Mouse (Mus musculus) stomach, postnatal 0 days (tissue): ENCODE results near the gene 0610012G03Rik. TPM values are rescaled to one million over a fixed set of nuclear protein-coding genes. Genes with fewer than 3 reads are reported as not detected.
"Not testable (repeated sequence)": the region's sequence is repeated elsewhere in the genome, so short reads cannot be mapped to it uniquely, and the experiment has no call there.

Experiments
- ATAC-seq: fragments of 200-750 bp; cut with Nextera tagmentation; 2 replicates; pipeline ENCODE4 v1.8.0; 2017; ENCODE audit not compliant: low FRiP score, low TSS enrichment
- DNase-seq: peaks from one replicate; pipeline ENCODE4 v3.0.0-alpha.2; 2016; ENCODE audit warnings: low spot score
- H3K27ac ChIP-seq: fragments of 300-500 bp; sonication (generic); replicated peaks from 2 replicates; pipeline ENCODE4 v1.5.1; 2014; ENCODE audit warnings: mild to moderate bottlenecking, control low read depth
- H3K27me3 ChIP-seq: fragments of 300-500 bp; sonication (generic); 2 replicates; pipeline ENCODE4 v1.6.1; 2014; ENCODE audit warnings: low read length; ENCODE audit not compliant: control insufficient read depth, insufficient read depth
- H3K36me3 ChIP-seq: fragments of 300-500 bp; sonication (generic); 2 replicates; pipeline ENCODE4 v1.6.1; 2014; ENCODE audit warnings: low read length, mixed read lengths; ENCODE audit not compliant: control insufficient read depth, insufficient read depth
- H3K4me1 ChIP-seq: fragments of 300-500 bp; sonication (generic); replicated peaks from 2 replicates; pipeline ENCODE4 v1.6.1; 2014; ENCODE audit warnings: antibody characterized with exemption; ENCODE audit not compliant: control insufficient read depth, insufficient read depth
- H3K4me2 ChIP-seq: fragments of 300-500 bp; sonication (generic); replicated peaks from 2 replicates; pipeline ENCODE4 v1.6.1; 2014; ENCODE audit warnings: low read depth, mild to moderate bottlenecking, control low read depth, moderate library complexity
- H3K4me3 ChIP-seq: fragments of 300-500 bp; sonication (generic); 2 replicates; pipeline ENCODE4 v1.5.1; 2014; ENCODE audit warnings: low read depth, low read length, control low read depth
- H3K9ac ChIP-seq: fragments of 300-500 bp; sonication (generic); 2 replicates; pipeline ENCODE4 v1.6.1; 2014; ENCODE audit warnings: mild to moderate bottlenecking, low read length, control low read depth, mixed read lengths
- H3K9me3 ChIP-seq: fragments of 300-500 bp; sonication (generic); 2 replicates; pipeline ENCODE4 v1.6.1; 2016; ENCODE audit warnings: low read length; ENCODE audit not compliant: control insufficient read depth
- CTCF ChIP-seq: IDR thresholded peaks from 2 replicates; pipeline ENCODE4 v1.5.1; 2016; ENCODE audit warnings: antibody characterized with exemption, low read depth, mild to moderate bottlenecking, moderate library complexity
- EP300 ChIP-seq: optimal IDR thresholded peaks from 2 replicates; pipeline ENCODE3; 2016; ENCODE audit warnings: antibody characterized with exemption
- WGBS: fragments of 180-500 bp; shearing (Covaris S2); extraction: QIAGEN DNeasy Blood & Tissue Kit; methylation state at CpG from one replicate; pipeline ENCODE4 v1.1.7; 2014; 5-methylcytosine and 5-hydroxymethylcytosine counted together
- polyA plus RNA-seq: library from polyadenylated mRNA; unstranded; fragments of >200 nt; fragmentation: Nextera tagmentation; extraction: Ambion mirVana; gene quantifications from 2 replicates; pipeline ENCODE4 v1.2.1, GENCODE M21; 2015

Gene 0610012G03Rik
- polyA plus RNA-seq, 1 experiment from 2014 or later, result 112 TPM

GRCm38 (mm10) chr16:31979501-31979900, 31.2 kb upstream of the 0610012G03Rik start:
- no peak for ATAC-seq
- H3K4me2 ChIP-seq, result no peak overlapping the region
- no peaks in the 10 kb centered on the region for H3K9me3 ChIP-seq
- H3K4me1 ChIP-seq, result no peaks in the 10 kb centered on the region
- WGBS, result 96% methylated on average over 3 of the region's 3 CpGs
- H3K9ac ChIP-seq, result no peak overlapping the region
- H3K27ac ChIP-seq, result no peak overlapping the region
- no peaks in the 10 kb centered on the region for H3K27me3 ChIP-seq
- H3K36me3 ChIP-seq, result no peaks in the 10 kb centered on the region; the same call in 1 of the 2 replicates
- DNase-seq, result no peak
- H3K4me3 ChIP-seq, result no peak overlapping the region
- TF ChIP-seq CTCF, result no peak
- no peak for TF ChIP-seq EP300

- Histone ChIP-seq H3K4me1 (no peaks in the 10 kb centered on the region), H3K4me3 (no peak overlapping the region), H3K27me3 (no peaks in the 10 kb centered on the region), H3K27ac (no peak overlapping the region), H3K36me3 (peaks cover 4% of the 10 kb centered on the region), H3K4me2 (no peak overlapping the region), H3K9ac (no peak overlapping the region), H3K9me3 (no peaks in the 10 kb centered on the region)
- DNase-seq (no peak), ATAC-seq (no peak)
- 95% methylated on average over 4 of the region's 4 CpGs for WGBS
- no peak for TF ChIP-seq CTCF
Measured at GRCm38 (mm10) chr16:31975258-31975657, 27.0 kb upstream of the 0610012G03Rik start.

- H3K9ac ChIP-seq, result no peak overlapping the region
- no peaks in the 10 kb centered on the region for H3K27me3 ChIP-seq
- no peak overlapping the region for H3K27ac ChIP-seq
- no peaks in the 10 kb centered on the region for H3K4me1 ChIP-seq
- no peak overlapping the region for H3K4me2 ChIP-seq
- H3K4me3 ChIP-seq, result no peak overlapping the region
- 84% methylated on average over 7 of the region's 7 CpGs for WGBS
- DNase-seq, result no peak
- peaks cover 13% of the 10 kb centered on the region for H3K36me3 ChIP-seq
- no peak for ATAC-seq
- TF ChIP-seq CTCF (no peak), EP300 (no peak)
- no peaks in the 10 kb centered on the region for H3K9me3 ChIP-seq
Measured at GRCm38 (mm10) chr16:31963224-31963623, 14.9 kb upstream of the 0610012G03Rik start.

- DNase-seq (no peak), ATAC-seq (no peak; the same call in 1 of the 2 replicates)
- Histone ChIP-seq H3K4me1 (no peaks in the 10 kb centered on the region; the same call in 1 of the 2 replicates), H3K36me3 (no peaks in the 10 kb centered on the region; the same call in 1 of the 2 replicates), H3K27ac (peak overlapping the region; percentile 95), H3K9ac (peak overlapping the region; percentile 95), H3K9me3 (no peaks in the 10 kb centered on the region), H3K4me3 (peak overlapping the region; percentile 92), H3K4me2 (peak overlapping the region; percentile 62), H3K27me3 (no peaks in the 10 kb centered on the region)
- no peak for TF ChIP-seq CTCF
- TF ChIP-seq EP300, result no peak
- WGBS, result 0% methylated on average over 36 of the region's 38 CpGs
Measured at GRCm38 (mm10) chr16:31947901-31948316, 385 bp downstream of the 0610012G03Rik start.

GRCm38 (mm10) chr16:31947333-31947732, 961 bp downstream of the 0610012G03Rik start:
- TF ChIP-seq EP300, result no peak
- TF ChIP-seq CTCF, result no peak
- DNase-seq (no peak), ATAC-seq (no peak)
- H3K4me3 ChIP-seq, result peak overlapping the region; percentile 92
- H3K9ac ChIP-seq, result peak overlapping the region; percentile 95
- 17% methylated on average over 8 of the region's 8 CpGs for WGBS
- no peaks in the 10 kb centered on the region; the same call in 1 of the 2 replicates for H3K36me3 ChIP-seq
- H3K4me2 ChIP-seq, result peak overlapping the region; percentile 62
- no peaks in the 10 kb centered on the region for H3K9me3 ChIP-seq
- no peaks in the 10 kb centered on the region; the same call in 1 of the 2 replicates for H3K4me1 ChIP-seq
- no peaks in the 10 kb centered on the region for H3K27me3 ChIP-seq
- H3K27ac ChIP-seq, result peak overlapping the region; percentile 95

GRCm38 (mm10) chr16:31945986-31946385, 2.3 kb downstream of the 0610012G03Rik start:
- WGBS, result 83% methylated on average over 6 of the region's 6 CpGs
- not testable (repeated sequence) for H3K4me2 ChIP-seq, DNase-seq

More at GRCm38 (mm10) chr16:31945986-31946385, 2.3 kb downstream of the 0610012G03Rik start:
- not testable (repeated sequence) for H3K36me3 ChIP-seq, ATAC-seq, H3K4me3 ChIP-seq, H3K4me1 ChIP-seq, H3K9me3 ChIP-seq, H3K27me3 ChIP-seq, H3K27ac ChIP-seq, H3K9ac ChIP-seq
